Mouse (Mus musculus): ENCODE data around the gene Tpx2. TPM values are rescaled to one million over a fixed set of nuclear protein-coding genes. Genes with fewer than 3 reads are reported as not detected.

Gene Tpx2
- polyA plus RNA-seq, 1 experiment from 2014 or later = 27.5 TPM

DNA sequence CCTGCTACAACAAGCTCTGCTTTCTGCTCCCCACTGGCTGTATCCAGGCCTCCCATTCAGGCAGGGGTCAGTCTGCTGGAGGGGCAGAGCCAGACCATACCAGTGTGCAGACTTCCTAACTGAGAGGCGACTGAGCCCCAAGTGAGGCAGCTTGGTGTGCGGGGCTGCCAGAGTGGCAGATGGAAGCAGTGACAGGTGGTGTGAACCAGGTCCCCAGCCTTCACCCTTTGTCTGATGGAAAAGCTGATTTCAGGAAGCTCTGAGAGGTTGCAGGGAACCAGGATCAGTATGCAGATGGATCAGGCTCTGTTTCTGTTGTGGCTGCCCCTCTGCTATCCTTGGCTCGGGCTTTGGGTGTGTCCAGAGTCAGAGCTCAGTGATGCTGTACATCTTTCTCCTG, 75.9 kb downstream of the Tpx2 start:
- H3K9me3 ChIP-seq (ENCODE audit: control insufficient read depth, low read length) = no peaks in the 10 kb centered on the region
- ATAC-seq (ENCODE audit: low FRiP score, low TSS enrichment) = no peak

DNA sequence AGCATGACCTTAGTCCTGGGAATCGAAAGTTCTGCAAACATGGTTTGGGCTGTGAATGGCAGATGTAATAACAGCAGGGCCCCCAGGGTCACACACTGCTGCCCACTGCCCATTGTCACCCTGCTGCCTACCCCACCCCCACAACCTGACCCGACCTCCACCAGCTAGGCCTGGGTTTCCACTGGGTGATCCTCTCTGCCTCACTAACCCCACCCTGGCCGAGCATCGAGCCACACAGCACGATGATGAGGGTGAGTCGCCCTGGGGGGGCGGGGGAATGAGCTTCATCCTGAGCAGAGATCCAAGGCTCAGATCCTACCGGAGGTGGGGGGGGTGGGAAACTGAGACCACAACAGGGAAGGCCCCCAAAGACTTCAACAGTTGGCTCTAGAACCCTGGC, 76.4 kb downstream of the Tpx2 start:
- ATAC-seq (ENCODE audit: low FRiP score, low TSS enrichment) (no peak), DNase-seq (no peak)
- H3K4me2 ChIP-seq (ENCODE audit: low read length) = no peak overlapping the region
- no peaks in the 10 kb centered on the region for H3K4me1 ChIP-seq (ENCODE audit: control insufficient read depth, insufficient read depth, low read length)
- H3K4me3 ChIP-seq (replicated peaks; ENCODE audit: low read depth, low read length) = no peak overlapping the region
- no peaks in the 10 kb centered on the region for H3K36me3 ChIP-seq (ENCODE audit: control insufficient read depth, insufficient read depth, low read length)
- H3K27me3 ChIP-seq (ENCODE audit: control insufficient read depth, insufficient read depth, low read length) = no peaks in the 10 kb centered on the region
- H3K27ac ChIP-seq (replicated peaks; ENCODE audit: low read depth, low read length) = no peak overlapping the region
- no peak overlapping the region for H3K9ac ChIP-seq (replicated peaks; ENCODE audit: low read length)
- WGBS = 40% methylated on average over 8 of the region's 8 CpGs
- no peaks in the 10 kb centered on the region for H3K9me3 ChIP-seq (ENCODE audit: control insufficient read depth, low read length)

More for the DNA sequence above, 75.9 kb downstream of the Tpx2 start:
- H3K27me3 ChIP-seq (ENCODE audit: control insufficient read depth, insufficient read depth, low read length) = no peaks in the 10 kb centered on the region
- H3K4me2 ChIP-seq (ENCODE audit: low read length) = no peak overlapping the region
- WGBS = 66% methylated on average over 3 of the region's 3 CpGs
- no peak for DNase-seq
- no peak overlapping the region for H3K4me3 ChIP-seq (replicated peaks; ENCODE audit: low read depth, low read length)
- no peaks in the 10 kb centered on the region for H3K36me3 ChIP-seq (ENCODE audit: control insufficient read depth, insufficient read depth, low read length)
- 0 out of 2 replicates have a peak, but pooled peaks cover 1% of the 10 kb centered on the region for H3K4me1 ChIP-seq (ENCODE audit: control insufficient read depth, insufficient read depth, low read length)
- H3K27ac ChIP-seq (replicated peaks; ENCODE audit: low read depth, low read length) = no peak overlapping the region
- no peak overlapping the region for H3K9ac ChIP-seq (replicated peaks; ENCODE audit: low read length)

GRCm38 (mm10) chr2:152924543-152924942, 76.8 kb downstream of the Tpx2 start:
- ATAC-seq (ENCODE audit: low FRiP score, low TSS enrichment) (no peak), DNase-seq (no peak)
- H3K9me3 ChIP-seq (ENCODE audit: control insufficient read depth, low read length) = no peaks in the 10 kb centered on the region
- H3K4me2 ChIP-seq (ENCODE audit: low read length) = no peak overlapping the region
- 89% methylated on average over 5 of the region's 5 CpGs for WGBS
- H3K4me3 ChIP-seq (replicated peaks; ENCODE audit: low read depth, low read length) = no peak overlapping the region
- H3K4me1 ChIP-seq (ENCODE audit: control insufficient read depth, insufficient read depth, low read length) = no peaks in the 10 kb centered on the region
- H3K9ac ChIP-seq (replicated peaks; ENCODE audit: low read length) = no peak overlapping the region
- H3K27ac ChIP-seq (replicated peaks; ENCODE audit: low read depth, low read length) = no peak overlapping the region
- no peaks in the 10 kb centered on the region for H3K27me3 ChIP-seq (ENCODE audit: control insufficient read depth, insufficient read depth, low read length)
- H3K36me3 ChIP-seq (ENCODE audit: control insufficient read depth, insufficient read depth, low read length) = no peaks in the 10 kb centered on the region

DNA sequence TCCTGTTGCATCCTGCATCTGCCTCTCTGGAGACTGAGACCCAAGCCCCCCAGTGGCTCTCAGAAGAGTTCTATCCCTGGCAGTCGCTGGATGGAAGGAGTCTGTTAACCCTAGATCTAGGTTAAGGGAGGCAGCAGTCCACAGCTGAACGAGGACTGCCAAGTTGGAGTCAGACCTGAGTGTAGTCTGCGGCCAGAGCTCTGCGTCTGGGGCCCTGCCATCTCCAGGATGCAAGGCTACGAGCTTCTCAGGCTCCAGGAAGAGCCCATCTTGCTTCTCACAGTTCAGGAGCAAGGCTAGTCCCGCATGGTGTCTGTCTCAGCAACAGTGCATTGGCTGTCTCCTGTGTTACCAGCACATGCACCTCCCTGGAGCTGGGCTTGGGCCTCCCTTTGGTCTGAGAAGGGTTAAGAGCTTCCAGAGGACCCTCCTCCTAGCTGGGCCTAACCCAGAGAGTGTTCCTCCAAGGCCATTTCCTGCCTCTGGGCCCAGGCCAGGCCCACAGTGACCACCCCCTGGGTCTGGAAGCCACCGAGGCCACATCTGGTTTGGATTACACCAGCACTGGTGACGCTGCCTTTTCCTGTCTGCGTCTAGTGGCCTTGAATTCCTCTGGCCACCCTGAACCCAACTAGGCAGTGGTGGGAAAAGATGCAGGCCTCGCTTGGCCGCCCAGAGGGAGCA, 77.6 kb downstream of the Tpx2 start:
- Histone ChIP-seq H3K27ac (replicated peaks; ENCODE audit: low read depth, low read length) (no peak overlapping the region), H3K4me2 (ENCODE audit: low read length) (no peak overlapping the region), H3K27me3 (ENCODE audit: control insufficient read depth, insufficient read depth, low read length) (no peaks in the 10 kb centered on the region)

GRCm38 (mm10) chr2:152926896-152927295, 79.1 kb downstream of the Tpx2 start:
- no peak overlapping the region for H3K4me2 ChIP-seq (ENCODE audit: low read length)
- H3K36me3 ChIP-seq (ENCODE audit: control insufficient read depth, insufficient read depth, low read length) = no peaks in the 10 kb centered on the region
- H3K27me3 ChIP-seq (ENCODE audit: control insufficient read depth, insufficient read depth, low read length) = no peaks in the 10 kb centered on the region
- ATAC-seq (ENCODE audit: low FRiP score, low TSS enrichment) (no peak), DNase-seq (no peak)
- 80% methylated on average over 9 of the region's 9 CpGs for WGBS
- H3K9ac ChIP-seq (replicated peaks; ENCODE audit: low read length) = no peak overlapping the region
- H3K9me3 ChIP-seq (ENCODE audit: control insufficient read depth, low read length) = no peaks in the 10 kb centered on the region
- H3K27ac ChIP-seq (replicated peaks; ENCODE audit: low read depth, low read length) = no peak overlapping the region
- no peaks in the 10 kb centered on the region for H3K4me1 ChIP-seq (ENCODE audit: control insufficient read depth, insufficient read depth, low read length)
- H3K4me3 ChIP-seq (replicated peaks; ENCODE audit: low read depth, low read length) = no peak overlapping the region

More for the DNA sequence above, 77.6 kb downstream of the Tpx2 start:
- Histone ChIP-seq H3K36me3 (ENCODE audit: control insufficient read depth, insufficient read depth, low read length) (no peaks in the 10 kb centered on the region), H3K9me3 (ENCODE audit: control insufficient read depth, low read length) (no peaks in the 10 kb centered on the region), H3K9ac (replicated peaks; ENCODE audit: low read length) (no peak overlapping the region), H3K4me3 (replicated peaks; ENCODE audit: low read depth, low read length) (no peak overlapping the region), H3K4me1 (ENCODE audit: control insufficient read depth, insufficient read depth, low read length) (no peaks in the 10 kb centered on the region)
- no peak for ATAC-seq (ENCODE audit: low FRiP score, low TSS enrichment)
- WGBS = 77% methylated on average over 11 of the region's 11 CpGs
- no peak for DNase-seq

GRCm38 (mm10) chr2:152927371-152927770, 79.6 kb downstream of the Tpx2 start:
- 69% methylated on average over 5 of the region's 5 CpGs for WGBS
- no peak for ATAC-seq (ENCODE audit: low FRiP score, low TSS enrichment)
- Histone ChIP-seq H3K4me1 (ENCODE audit: control insufficient read depth, insufficient read depth, low read length) (no peaks in the 10 kb centered on the region), H3K9me3 (ENCODE audit: control insufficient read depth, low read length) (no peaks in the 10 kb centered on the region), H3K27ac (replicated peaks; ENCODE audit: low read depth, low read length) (no peak overlapping the region), H3K9ac (replicated peaks; ENCODE audit: low read length) (no peak overlapping the region), H3K36me3 (ENCODE audit: control insufficient read depth, insufficient read depth, low read length) (no peaks in the 10 kb centered on the region), H3K27me3 (ENCODE audit: control insufficient read depth, insufficient read depth, low read length) (no peaks in the 10 kb centered on the region), H3K4me3 (replicated peaks; ENCODE audit: low read depth, low read length) (no peak overlapping the region), H3K4me2 (ENCODE audit: low read length) (no peak overlapping the region)
- no peak for DNase-seq

DNA sequence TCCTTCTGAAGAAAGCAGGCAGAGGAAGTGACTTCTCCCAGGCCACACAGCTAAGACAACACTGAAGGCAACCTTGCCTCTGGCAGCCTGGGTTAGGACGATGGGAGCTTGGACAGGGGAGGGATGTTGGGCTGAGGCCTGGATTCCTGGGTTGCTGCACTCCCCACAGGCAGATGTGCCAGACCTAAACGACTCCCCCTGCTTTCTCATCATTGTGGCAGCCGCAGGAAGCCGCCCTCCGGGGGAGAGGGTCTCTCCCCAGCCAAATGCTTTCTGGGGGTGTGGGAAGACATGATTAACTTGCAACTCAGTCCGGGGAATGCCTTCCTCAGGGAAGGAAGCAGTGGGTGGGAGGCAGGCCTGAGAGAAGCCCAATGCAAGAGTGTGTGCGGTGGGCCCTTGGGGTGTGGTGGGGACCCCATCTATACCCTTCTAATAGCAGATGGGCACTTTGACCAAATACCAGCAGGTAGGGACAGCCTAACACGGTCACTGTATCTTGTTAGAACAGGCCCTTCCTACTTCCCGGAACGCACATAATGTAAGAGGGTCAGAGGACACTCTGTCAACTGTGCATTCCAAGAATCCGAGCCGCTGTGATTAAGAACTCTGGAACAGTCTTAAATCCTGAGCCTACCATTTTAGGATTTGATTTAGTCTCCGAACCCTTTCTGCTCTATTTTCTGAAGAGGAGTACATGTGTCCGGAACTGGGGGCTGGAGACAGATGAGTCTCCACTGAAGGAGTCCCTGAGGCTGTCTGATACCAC, 80.6 kb downstream of the Tpx2 start:
- no peak for DNase-seq
- Histone ChIP-seq H3K36me3 (ENCODE audit: control insufficient read depth, insufficient read depth, low read length) (no peaks in the 10 kb centered on the region), H3K4me2 (ENCODE audit: low read length) (no peak overlapping the region), H3K9me3 (ENCODE audit: control insufficient read depth, low read length) (no peaks in the 10 kb centered on the region), H3K9ac (replicated peaks; ENCODE audit: low read length) (no peak overlapping the region), H3K4me1 (ENCODE audit: control insufficient read depth, insufficient read depth, low read length) (no peaks in the 10 kb centered on the region), H3K27me3 (ENCODE audit: control insufficient read depth, insufficient read depth, low read length) (no peaks in the 10 kb centered on the region), H3K4me3 (replicated peaks; ENCODE audit: low read depth, low read length) (no peak overlapping the region), H3K27ac (replicated peaks; ENCODE audit: low read depth, low read length) (no peak overlapping the region)
- WGBS = 53% methylated on average over 14 of the region's 14 CpGs
- ATAC-seq (ENCODE audit: low FRiP score, low TSS enrichment) = no peak

DNA sequence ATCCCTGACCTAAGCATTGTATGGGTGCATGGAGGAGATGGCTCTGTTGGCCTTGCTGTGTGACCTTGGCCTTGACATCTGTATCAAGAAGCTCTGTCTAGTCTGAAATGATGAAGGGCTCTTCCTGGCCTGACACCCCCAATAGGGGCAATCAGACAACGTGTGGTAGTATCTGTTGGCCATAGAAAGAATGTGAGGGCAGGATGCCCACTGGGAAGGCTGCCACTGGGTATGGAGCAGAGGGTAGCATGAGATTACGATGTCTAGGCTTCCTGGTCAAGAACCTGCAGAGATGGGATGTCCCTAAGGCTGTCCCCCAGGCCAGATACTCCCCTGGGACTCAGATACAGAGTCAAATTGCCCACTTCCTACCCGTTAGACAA, 81.2 kb downstream of the Tpx2 start:
- Histone ChIP-seq H3K9ac (replicated peaks; ENCODE audit: low read length) (no peak overlapping the region), H3K27me3 (ENCODE audit: control insufficient read depth, insufficient read depth, low read length) (no peaks in the 10 kb centered on the region), H3K36me3 (ENCODE audit: control insufficient read depth, insufficient read depth, low read length) (no peaks in the 10 kb centered on the region), H3K4me1 (ENCODE audit: control insufficient read depth, insufficient read depth, low read length) (no peaks in the 10 kb centered on the region), H3K4me2 (ENCODE audit: low read length) (no peak overlapping the region), H3K4me3 (replicated peaks; ENCODE audit: low read depth, low read length) (no peak overlapping the region), H3K27ac (replicated peaks; ENCODE audit: low read depth, low read length) (no peak overlapping the region), H3K9me3 (ENCODE audit: control insufficient read depth, low read length) (no peaks in the 10 kb centered on the region)
- no peak for DNase-seq
- ATAC-seq (ENCODE audit: low FRiP score, low TSS enrichment) = no peak
- WGBS = 72% methylated on average over 3 of the region's 3 CpGs

GRCm38 (mm10) chr2:152930276-152930675, 82.5 kb downstream of the Tpx2 start:
- Histone ChIP-seq H3K4me1 (ENCODE audit: control insufficient read depth, insufficient read depth, low read length) (no peaks in the 10 kb centered on the region), H3K27ac (replicated peaks; ENCODE audit: low read depth, low read length) (no peak overlapping the region), H3K4me2 (ENCODE audit: low read length) (no peak overlapping the region), H3K9me3 (ENCODE audit: control insufficient read depth, low read length) (no peaks in the 10 kb centered on the region), H3K36me3 (ENCODE audit: control insufficient read depth, insufficient read depth, low read length) (no peaks in the 10 kb centered on the region), H3K27me3 (ENCODE audit: control insufficient read depth, insufficient read depth, low read length) (no peaks in the 10 kb centered on the region), H3K9ac (replicated peaks; ENCODE audit: low read length) (no peak overlapping the region), H3K4me3 (replicated peaks; ENCODE audit: low read depth, low read length) (no peak overlapping the region)
- no peak for ATAC-seq (ENCODE audit: low FRiP score, low TSS enrichment)
- DNase-seq = no peak
- WGBS = 40% methylated on average over 2 of the region's 2 CpGs

Measured in midbrain, embryonic 14.5 days (tissue).